Mouse (Mus musculus) MEL (cell line): ENCODE data around the gene Slc17a6.

Source experiments
- CTCF ChIP-seq, 3 experiments: IDR thresholded peaks in 2 of 3; conservative IDR thresholded peaks in 1 of 3; 2 replicates each; pipeline ENCODE4 v1.5.1; 2011 to 2012; ENCODE audit warnings: low read length in 3 of 3, low read depth in 2 of 3, mild to moderate bottlenecking in 2 of 3, improper control_type of control experiment in 1 of 3, inconsistent platforms in 1 of 3, mixed read lengths in 1 of 3, moderate library complexity in 1 of 3; ENCODE audit not compliant: control insufficient read depth in 1 of 3, insufficient read depth in 1 of 3, poor library complexity in 1 of 3, severe bottlenecking in 1 of 3
- MAFK ChIP-seq: IDR thresholded peaks from 2 replicates; pipeline ENCODE4 v1.6.1; 2011; ENCODE audit warnings: low read depth, mild to moderate bottlenecking, low read length, improper control_type of control experiment, borderline replicate concordance
- MYB ChIP-seq: IDR thresholded peaks from 2 replicates; pipeline ENCODE4 v1.6.1; 2011; ENCODE audit warnings: mild to moderate bottlenecking, low read depth, low read length, improper control_type of control experiment

DNA sequence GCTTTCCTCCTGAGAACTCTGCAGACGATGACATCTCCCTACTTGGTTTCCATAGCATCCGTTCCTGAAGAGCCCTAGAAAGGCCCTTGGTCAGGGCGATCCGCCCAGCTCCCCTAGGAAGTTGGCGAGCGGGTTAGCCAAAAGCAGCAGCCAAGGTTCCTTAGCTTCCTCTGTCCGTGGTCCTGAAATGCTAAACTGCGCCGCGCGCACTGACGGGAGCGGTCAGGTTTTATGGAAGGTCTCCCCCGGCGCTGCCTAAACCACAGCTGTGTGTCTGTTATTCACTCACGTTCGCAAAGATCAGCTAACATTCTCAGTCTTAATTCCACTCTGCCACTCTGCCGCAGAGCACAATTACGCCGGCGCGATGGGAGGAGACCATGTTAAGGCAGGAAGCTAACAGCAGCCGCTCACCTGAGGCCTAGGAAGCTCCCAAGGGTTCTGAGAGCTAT, at the start of gene Slc17a6:
- TF ChIP-seq CTCF (IDR thresholded peaks at IDR 0.05 in 2 of 3, conservative IDR thresholded peaks at IDR 0.05 in 1 of 3; ENCODE audit: control insufficient read depth in 1 of 3, insufficient read depth in 1 of 3, low read depth in 2 of 3, low read length in 3 of 3, poor library complexity in 1 of 3, severe bottlenecking in 1 of 3) (no peak), MAFK (no peak), MYB (no peak)
